8 mouse cellular contexts compared by ENCODE assay signal in genomic region chr2:152227051-152227481, GRCm38 (mm10). TPM values are rescaled to one million over a fixed set of nuclear protein-coding genes. Genes with fewer than 3 reads are reported as not detected.
DNase-seq lines count a peak whose midpoint lies in the region; ATAC-seq and TF ChIP-seq lines count a peak whose summit lies in the region.

No protein-coding gene starts in this region.

- under 1% methylated on average over 38 of the region's 38 CpGs for WGBS in liver, embryonic 16.5 days (ENCODE audit: insufficient replicate concordance)
- WGBS in neural tube, embryonic 13.5 days: under 1% methylated on average over 37 of the region's 38 CpGs

- peak overlapping the region; percentile 97 for H3K27ac ChIP-seq in liver, embryonic 16.5 days (ENCODE audit: low read length)
- peak overlapping the region; percentile 96 for H3K27ac ChIP-seq in neural tube, embryonic 13.5 days (replicated peaks)

- peaks cover 52% of the 10 kb centered on the region for H3K79me3 ChIP-seq in C2C12 (ENCODE audit: low read depth)

- no peaks in the 10 kb centered on the region for H3K27me3 ChIP-seq in C2C12 (ENCODE audit: control insufficient read depth, insufficient read depth, insufficient read length)
- no peaks in the 10 kb centered on the region for H3K27me3 ChIP-seq in liver, embryonic 16.5 days (ENCODE audit: control insufficient read depth, insufficient read depth, low read depth, low read length)
- no peaks in the 10 kb centered on the region for H3K27me3 ChIP-seq in neural tube, embryonic 13.5 days

- ATAC-seq in granulocyte monocyte progenitor cell, adult 5-6 weeks (replicated peaks; ENCODE audit: poor library complexity, severe bottlenecking): peak; percentile 79
- peak; percentile 69 for ATAC-seq in liver, embryonic 16.5 days (ENCODE audit: low read depth)
- peak; percentile 85 for ATAC-seq in neural tube, embryonic 13.5 days (ENCODE audit: low read depth)

- H3K4me1 ChIP-seq in liver, embryonic 16.5 days (ENCODE audit: control insufficient read depth, low read depth, low read length): peaks cover 26% of the 10 kb centered on the region
- peaks cover 16% of the 10 kb centered on the region for H3K4me1 ChIP-seq in neural tube, embryonic 13.5 days (replicated peaks)

- peak overlapping the region; percentile 95 for H3K9ac ChIP-seq in liver, embryonic 16.5 days (ENCODE audit: low read depth, low read length)
- H3K9ac ChIP-seq in neural tube, embryonic 13.5 days: peak overlapping the region; percentile 90

- H3K4me3 ChIP-seq in C2C12 (ENCODE audit: insufficient read depth, poor library complexity, severe bottlenecking): peak overlapping the region; percentile 96
- peak overlapping the region; percentile 97 for H3K4me3 ChIP-seq in liver, embryonic 16.5 days (ENCODE audit: low read depth, low read length)
- H3K4me3 ChIP-seq in neural tube, embryonic 13.5 days: peak overlapping the region; percentile 95

- DNase-seq in adrenal gland, adult 8-10 months: peak; percentile 70
- peak; percentile 81 for DNase-seq in embryo, embryonic 9.5 days (ENCODE audit: extremely low spot score)
- peak; percentile 65 to 68 for DNase-seq in kidney, adult 8-10 months
- DNase-seq in testis, postnatal 14 days (ENCODE audit: low spot score): peak; percentile 80

- H3K4me2 ChIP-seq in liver, embryonic 16.5 days (ENCODE audit: low read depth, low read length): peak overlapping the region; percentile 87
- H3K4me2 ChIP-seq in neural tube, embryonic 13.5 days: peak overlapping the region; percentile 73

- TF ChIP-seq CTCF in C2C12 (IDR thresholded peaks at IDR 0.05; ENCODE audit: control insufficient read depth, insufficient read depth, insufficient read length): no peak

- H3K36me3 ChIP-seq in C2C12 (ENCODE audit: control insufficient read depth, insufficient read depth): peaks cover 32% of the 10 kb centered on the region
- H3K36me3 ChIP-seq in liver, embryonic 16.5 days (ENCODE audit: control insufficient read depth, insufficient read depth): no peaks in the 10 kb centered on the region
- H3K36me3 ChIP-seq in neural tube, embryonic 13.5 days: no peaks in the 10 kb centered on the region

- H3K9me3 ChIP-seq in liver, embryonic 16.5 days (replicated peaks; ENCODE audit: control insufficient read depth, low read length): no peaks in the 10 kb centered on the region
- no peaks in the 10 kb centered on the region for H3K9me3 ChIP-seq in neural tube, embryonic 13.5 days

- peak overlapping the region; percentile 97 for H3ac ChIP-seq in C2C12 (ENCODE audit: control insufficient read depth, insufficient read length, low read depth)

- H3K79me2 ChIP-seq in C2C12 (ENCODE audit: control insufficient read depth, insufficient read depth): peaks cover 65% of the 10 kb centered on the region

TF ChIP-seq in C2C12, 6 proteins besides CTCF, POLR2A, EP300 and RAD21:
- TF ChIP-seq CEBPB (IDR thresholded peaks at IDR 0.05; ENCODE audit: low read depth) (no peak), FOSL1 (IDR thresholded peaks at IDR 0.05; ENCODE audit: insufficient read depth, low read length, poor library complexity, severe bottlenecking) (no peak), MYOD1 (IDR thresholded peaks at IDR 0.05; ENCODE audit: control insufficient read depth, insufficient read length, low read depth) (no peak), MAX (IDR thresholded peaks at IDR 0.05) (no peak), USF1 (IDR thresholded peaks at IDR 0.05; ENCODE audit: low read depth) (no peak), MYOG (IDR thresholded peaks at IDR 0.05; ENCODE audit: control insufficient read depth, extremely low read depth, insufficient read length) (no peak)

RNA-seq across cellular contexts. Expression of gene Csnk2a1, which starts 0.4 kb away (rescaled TPM):
- 37.7 TPM for polyA plus RNA-seq in C2C12 (2012; fragmentation: generic; extraction: Trizol)
- 100 to 1,000 TPM in 3 of 4 experiments, 10 to 100 TPM in 1; 91.6 to 116 (median 107) TPM for total RNA-seq in adrenal gland, adult 8-10 months (2022)
- 71.6 and 101 TPM in 2 replicates for total RNA-seq in granulocyte monocyte progenitor cell, adult 5-6 weeks (2014; fragmentation: Nextera tagmentation)
- total RNA-seq in granulocyte monocyte progenitor cell, adult 5-6 weeks (2017): 82.1 and 104 TPM in 2 replicates
- polyA plus RNA-seq in liver, embryonic 16.5 days (2015; fragmentation: Nextera tagmentation; extraction: Ambion mirVana): 33.5 and 36.4 TPM in 2 replicates
- polyA plus RNA-seq in neural tube, embryonic 13.5 days (2015; fragmentation: Nextera tagmentation; extraction: Ambion mirVana): 89.7 and 99.2 TPM in 2 replicates

Comparison
In these comparisons a context has a peak if more than half of its experiments do, and no peak if none do; other contexts are left out.
1. Peak in every context shown above with its lines: DNase-seq, ATAC-seq, H3K4me3 ChIP-seq and H3K27ac ChIP-seq.